Mouse (Mus musculus) Muller cell, postnatal 12 days (primary cell): Measurements from ENCODE around the gene Asb5.
"Not testable (repeated sequence)": the region's sequence is repeated elsewhere in the genome, so short reads cannot be mapped to it uniquely, and the experiment has no call there.

Experiments used
- DNase-seq: peaks from one replicate; pipeline ENCODE4 v3.0.0-alpha.2; 2015; ENCODE audit errors: inconsistent ontology term

The Asb5 gene

GRCm38 (mm10) chr8:54537285-54537684, 7.9 kb downstream of the Asb5 start:
- DNase-seq, result no peak

- no peak for DNase-seq
Observed at GRCm38 (mm10) chr8:54541331-54541730, 12.0 kb downstream of the Asb5 start.

- peak; percentile 97 for DNase-seq
Observed at GRCm38 (mm10) chr8:54548383-54548782, 19.0 kb downstream of the Asb5 start.

GRCm38 (mm10) chr8:54550026-54550574, 20.7 kb downstream of the Asb5 start:
- no peak for DNase-seq

- DNase-seq, result no peak
Observed at GRCm38 (mm10) chr8:54554921-54555320, 25.5 kb downstream of the Asb5 start.

- no peak for DNase-seq
Observed at GRCm38 (mm10) chr8:54562137-54562536, 32.8 kb downstream of the Asb5 start.

GRCm38 (mm10) chr8:54565181-54565580, 35.8 kb downstream of the Asb5 start:
- DNase-seq, result no peak

GRCm38 (mm10) chr8:54565603-54566260, 36.4 kb downstream of the Asb5 start:
- DNase-seq, result no peak

- DNase-seq, result no peak
Observed at GRCm38 (mm10) chr8:54567168-54567567, 37.8 kb downstream of the Asb5 start.

GRCm38 (mm10) chr8:54570618-54571609, 41.5 kb downstream of the Asb5 start:
- no peak for DNase-seq

GRCm38 (mm10) chr8:54581436-54581835, 52.1 kb downstream of the Asb5 start:
- DNase-seq, result no peak

- DNase-seq, result no peak
Observed at GRCm38 (mm10) chr8:54582886-54583285, 53.5 kb downstream of the Asb5 start.

GRCm38 (mm10) chr8:54594634-54595033, 65.3 kb downstream of the Asb5 start:
- DNase-seq, result no peak

- no peak for DNase-seq
Observed at GRCm38 (mm10) chr8:54596051-54596450, 66.7 kb downstream of the Asb5 start.

- DNase-seq, result no peak
Observed at GRCm38 (mm10) chr8:54596940-54597339, 67.6 kb downstream of the Asb5 start.

GRCm38 (mm10) chr8:54597386-54597785, 68.0 kb downstream of the Asb5 start:
- DNase-seq, result no peak

- peak; percentile 40 for DNase-seq
Observed at GRCm38 (mm10) chr8:54600671-54601251, 71.4 kb downstream of the Asb5 start, which contains the start of gene Spata4. Gene Spata4, plus strand, starts transcription at chr8:54600781.

GRCm38 (mm10) chr8:54603440-54603839, 74.1 kb downstream of the Asb5 start:
- no peak for DNase-seq

- DNase-seq, result peak; percentile 68
Observed at GRCm38 (mm10) chr8:54609336-54609735, 80.0 kb downstream of the Asb5 start.

GRCm38 (mm10) chr8:54610238-54610637, 80.9 kb downstream of the Asb5 start:
- peak; percentile 96 for DNase-seq

- not testable (repeated sequence) for DNase-seq
Observed at GRCm38 (mm10) chr8:54616710-54617109, 87.3 kb downstream of the Asb5 start.
